Mouse (Mus musculus): ENCODE results near the gene 1110032A03Rik.

The 1110032A03Rik gene

DNA sequence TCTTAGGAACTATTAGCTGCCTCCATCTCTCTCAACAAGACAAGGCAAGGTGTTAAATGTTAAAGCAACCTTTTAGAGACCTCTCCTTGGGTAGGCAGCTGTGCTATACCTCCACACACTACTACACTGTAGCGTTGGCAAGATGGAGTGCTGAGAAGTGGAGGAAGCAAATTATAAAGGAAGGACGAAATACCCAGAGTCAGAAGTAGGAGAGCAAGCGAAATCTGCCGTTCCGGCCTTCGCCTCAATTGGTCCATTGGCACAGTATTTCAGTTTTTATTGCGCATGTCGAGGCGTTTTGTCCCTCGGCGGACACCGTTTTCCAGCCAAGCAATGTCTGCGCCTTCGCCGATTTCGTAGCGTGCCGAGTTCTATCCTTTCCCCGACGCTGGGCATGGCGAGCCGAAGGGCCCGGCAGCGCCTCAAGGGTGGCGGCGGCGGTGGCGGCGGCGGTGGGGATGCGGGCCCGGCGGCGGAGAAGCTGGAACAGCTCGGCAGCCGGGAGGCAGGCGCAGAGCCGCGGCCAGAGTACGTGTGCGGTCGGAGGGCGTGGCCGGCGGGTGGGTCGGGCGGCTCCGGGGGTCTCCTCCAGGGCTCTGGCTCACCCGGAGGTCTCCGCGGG, at the start of gene 1110032A03Rik, which contains the start of gene Alg9:
Gene 1110032A03Rik (minus strand): TSS at position 530 of the 622 bp plus-strand sequence.
Gene Alg9 (plus strand): TSS at position 29 of the 622 bp plus-strand sequence.
- peak; percentile 90 for DNase-seq

DNA sequence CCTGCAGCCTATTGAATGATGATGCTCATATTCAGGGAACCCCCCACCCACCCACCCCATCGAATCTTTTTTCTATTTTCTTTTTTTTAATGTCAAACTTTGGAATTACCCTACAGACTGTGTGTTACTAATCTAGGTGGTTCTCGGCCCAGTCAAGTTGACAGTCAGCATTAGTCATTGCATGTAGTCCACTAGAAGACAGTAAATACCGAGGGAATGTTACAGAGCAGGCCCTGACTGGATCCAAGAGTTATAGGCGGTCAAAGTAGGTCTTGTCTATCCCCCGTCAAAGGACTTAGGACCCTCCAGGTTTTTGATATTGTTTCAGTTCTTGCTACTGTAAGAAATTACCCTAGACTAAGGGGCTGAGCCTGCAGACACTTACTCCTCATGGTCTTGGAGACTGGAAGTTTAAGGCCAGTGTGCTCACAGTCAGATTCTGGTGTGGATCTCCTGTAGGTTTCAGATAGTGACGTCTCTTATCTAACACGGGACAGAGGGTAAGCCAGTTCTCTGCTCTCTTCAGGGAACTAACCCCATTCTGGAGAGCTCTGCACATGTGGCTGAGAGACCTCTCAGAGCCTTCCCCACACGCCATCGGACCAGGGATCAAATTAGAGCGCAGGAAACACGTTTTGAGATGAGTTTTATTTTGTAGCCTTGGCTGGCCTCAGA, 48.6 kb upstream of the 1110032A03Rik start:
- no peak for DNase-seq

DNA sequence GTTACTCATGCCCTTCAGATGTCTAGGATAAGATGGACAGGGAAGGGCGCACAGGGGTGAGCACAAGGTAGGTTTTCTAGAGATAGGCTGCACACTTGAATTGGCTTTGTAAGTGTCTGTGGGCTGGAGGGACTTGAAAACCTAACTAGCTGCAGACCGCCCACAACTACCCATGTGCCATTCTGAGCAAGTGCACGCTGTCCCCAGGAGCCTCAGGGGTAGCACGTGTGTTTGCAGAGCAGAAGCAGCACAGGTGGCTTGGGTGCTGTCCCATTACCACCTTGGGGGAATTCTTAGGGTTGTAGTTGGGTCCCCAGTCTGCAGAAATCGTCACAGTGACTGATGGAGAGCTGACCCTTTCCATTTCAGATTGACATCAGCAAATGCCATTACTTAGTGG, 46.9 kb upstream of the 1110032A03Rik start:
- DNase-seq: no peak

DNA sequence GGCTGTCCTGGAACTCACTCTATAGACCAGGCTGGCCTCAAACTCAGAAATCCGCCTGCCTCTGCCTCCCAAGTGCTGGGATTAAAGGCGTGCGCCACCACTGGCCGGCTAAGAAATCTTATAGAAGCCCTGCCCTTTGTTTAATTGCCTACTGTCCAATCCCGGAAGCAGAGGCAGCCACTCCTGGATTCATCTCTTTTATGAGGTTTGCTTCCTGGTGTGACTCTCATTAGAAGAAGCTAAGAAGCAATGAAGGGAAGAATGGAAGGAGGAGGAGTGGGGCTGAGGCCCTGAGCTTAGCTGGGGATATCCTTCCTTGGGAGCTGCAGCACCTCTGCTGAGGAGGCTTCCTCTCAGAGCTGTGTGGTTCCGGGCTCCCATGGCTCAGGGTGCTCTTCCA, 46.3 kb upstream of the 1110032A03Rik start:
- DNase-seq: no peak

DNA sequence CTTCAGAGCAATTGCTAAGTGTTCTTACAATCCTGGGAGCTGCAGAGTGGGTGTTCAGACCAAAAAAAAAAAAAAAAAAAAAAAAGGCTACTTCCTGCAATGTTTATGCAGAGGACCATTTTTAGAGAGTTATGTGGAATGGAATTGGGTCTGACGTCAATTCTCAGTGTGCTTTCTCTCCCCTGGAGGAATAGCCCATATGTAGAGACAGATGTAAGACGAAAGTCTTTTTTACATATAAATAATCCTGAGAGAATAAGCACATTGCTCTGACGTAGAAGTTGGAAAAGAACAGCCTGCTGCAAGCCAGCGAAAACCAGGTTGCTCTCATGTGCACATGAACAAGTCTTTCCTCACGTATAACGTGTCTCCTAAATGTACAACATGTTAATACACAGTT, 44.4 kb upstream of the 1110032A03Rik start:
- DNase-seq: no peak

DNA sequence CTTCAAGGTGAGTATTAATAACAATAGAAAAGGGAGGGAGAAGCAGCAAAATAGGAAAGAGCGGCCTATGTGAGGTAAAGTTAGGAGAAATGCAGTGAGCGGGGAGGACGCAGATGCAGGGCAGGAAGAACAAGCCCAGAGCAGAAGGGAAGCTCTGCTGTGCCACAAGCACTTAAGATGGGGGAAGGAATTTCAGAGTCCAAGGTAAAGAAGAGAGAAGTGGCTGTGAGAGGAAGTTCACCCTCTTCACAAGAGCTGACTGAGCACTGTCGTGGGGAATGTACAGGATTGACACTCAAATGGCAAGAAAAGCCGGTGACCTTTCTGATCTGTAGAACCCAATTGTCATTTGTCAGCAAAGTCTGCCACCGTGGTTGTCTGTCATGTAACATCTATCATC, 42.7 kb upstream of the 1110032A03Rik start:
- no peak for DNase-seq

DNA sequence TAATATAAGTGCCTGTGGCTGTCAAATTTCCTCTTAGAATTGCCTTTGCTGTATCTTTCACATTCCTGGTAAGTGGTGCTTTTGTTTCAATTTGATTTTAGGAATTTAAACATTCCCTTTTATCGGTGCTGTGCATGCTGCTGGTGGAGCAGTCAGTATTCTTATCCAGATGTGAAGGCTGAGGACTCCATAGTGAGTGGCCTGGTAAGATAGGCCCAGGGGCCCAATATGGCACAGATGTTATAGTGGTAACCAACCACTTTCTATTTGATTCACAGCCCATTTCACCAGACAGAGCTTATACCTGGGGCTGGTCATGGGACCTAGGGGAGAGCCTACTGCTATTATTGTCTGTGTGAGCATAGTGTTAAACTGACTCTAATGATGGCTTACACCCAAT, 41.2 kb upstream of the 1110032A03Rik start:
- no peak for DNase-seq

DNA sequence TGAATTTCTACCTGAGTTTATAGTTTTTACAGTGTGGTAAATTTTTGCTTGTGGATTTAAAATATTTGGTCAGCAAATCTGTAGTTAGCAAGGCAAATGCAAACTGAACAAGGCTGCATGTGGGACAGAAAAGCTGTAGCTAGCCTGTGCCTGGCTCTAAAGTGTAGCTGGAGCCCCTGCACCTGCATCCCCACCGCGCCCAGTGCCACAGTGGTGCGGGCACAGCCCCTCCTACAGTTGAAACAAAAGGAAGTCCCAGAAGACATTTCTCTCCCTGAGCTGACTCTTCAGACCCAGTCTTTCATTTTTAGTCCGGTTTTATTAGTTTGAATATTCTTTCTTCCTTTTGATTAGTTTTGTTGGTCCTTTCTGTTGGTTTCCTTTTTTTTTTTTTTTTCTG, 40.3 kb upstream of the 1110032A03Rik start:
- DNase-seq: no peak

- DNase-seq: no peak
Measured at GRCm38 (mm10) chr9:50813796-50814195, 38.5 kb upstream of the 1110032A03Rik start.

GRCm38 (mm10) chr9:50811746-50812145, 36.4 kb upstream of the 1110032A03Rik start:
- DNase-seq: no peak

DNA sequence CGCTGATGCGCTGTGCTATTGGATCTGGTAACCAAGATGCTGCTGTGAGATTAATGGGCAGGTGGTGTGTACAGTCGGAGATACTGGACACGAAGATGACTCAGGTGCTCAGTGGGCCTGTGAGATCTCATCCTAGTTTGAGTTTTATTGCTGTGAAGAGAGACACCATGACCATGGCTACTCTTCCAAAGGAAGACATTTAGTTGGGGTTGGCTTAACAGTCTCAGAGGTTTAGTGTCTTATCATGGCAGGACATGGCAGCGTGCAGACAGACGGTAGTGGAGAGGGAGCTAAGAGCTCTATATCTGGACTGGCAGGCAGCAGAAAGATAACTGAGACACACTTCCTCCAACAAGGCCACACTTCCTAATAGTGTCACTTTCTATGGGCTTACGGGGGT, 35.9 kb upstream of the 1110032A03Rik start:
- DNase-seq: no peak

DNA sequence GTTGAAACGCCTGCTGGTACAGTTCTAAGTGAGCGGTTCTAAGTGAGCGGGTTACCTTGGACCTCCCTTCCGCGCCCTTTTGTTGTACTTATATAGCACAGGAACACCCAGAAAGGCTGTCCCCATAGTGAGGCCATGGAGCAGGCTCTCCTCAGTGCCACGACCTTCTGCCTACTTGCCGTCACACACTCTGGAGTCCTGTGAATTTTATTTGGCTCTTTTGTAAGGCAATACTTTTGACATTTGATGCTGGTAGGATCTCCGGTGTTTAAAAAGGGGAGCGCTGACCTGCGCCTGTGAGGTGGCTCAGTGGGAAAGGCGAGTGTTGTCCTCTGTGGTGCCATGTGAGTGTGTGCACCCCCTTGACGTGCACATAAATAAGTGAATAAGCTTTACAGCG, 33.8 kb upstream of the 1110032A03Rik start:
- DNase-seq: no peak

DNA sequence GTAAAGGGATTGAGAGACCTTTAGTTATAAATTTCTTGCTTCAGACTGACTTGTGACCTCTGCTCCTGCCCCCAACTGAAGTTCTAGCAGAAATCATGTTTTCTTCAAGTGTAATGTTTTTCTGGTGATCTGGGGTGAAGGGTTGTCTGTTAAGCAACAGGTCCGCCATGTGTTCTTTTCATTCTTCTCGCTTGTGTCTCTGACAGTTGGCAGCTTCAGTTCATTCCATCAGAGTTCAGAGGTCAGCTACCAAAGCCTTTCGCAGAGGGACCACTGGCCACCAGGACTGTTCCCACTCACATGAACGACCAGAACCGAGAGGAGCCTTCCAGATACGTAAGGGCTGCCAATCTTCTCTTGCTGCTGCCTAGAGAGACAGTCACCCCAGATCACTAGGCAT, 33.2 kb upstream of the 1110032A03Rik start:
- DNase-seq: peak; percentile 17

GRCm38 (mm10) chr9:50803055-50803671, 27.8 kb upstream of the 1110032A03Rik start:
- no peak for DNase-seq

GRCm38 (mm10) chr9:50800985-50801384, 25.7 kb upstream of the 1110032A03Rik start:
- DNase-seq: peak; percentile 75

GRCm38 (mm10) chr9:50798368-50798767, 23.0 kb upstream of the 1110032A03Rik start:
- DNase-seq: peak; percentile 54

- no peak for DNase-seq
Measured at GRCm38 (mm10) chr9:50797641-50798040, 22.3 kb upstream of the 1110032A03Rik start.

DNA sequence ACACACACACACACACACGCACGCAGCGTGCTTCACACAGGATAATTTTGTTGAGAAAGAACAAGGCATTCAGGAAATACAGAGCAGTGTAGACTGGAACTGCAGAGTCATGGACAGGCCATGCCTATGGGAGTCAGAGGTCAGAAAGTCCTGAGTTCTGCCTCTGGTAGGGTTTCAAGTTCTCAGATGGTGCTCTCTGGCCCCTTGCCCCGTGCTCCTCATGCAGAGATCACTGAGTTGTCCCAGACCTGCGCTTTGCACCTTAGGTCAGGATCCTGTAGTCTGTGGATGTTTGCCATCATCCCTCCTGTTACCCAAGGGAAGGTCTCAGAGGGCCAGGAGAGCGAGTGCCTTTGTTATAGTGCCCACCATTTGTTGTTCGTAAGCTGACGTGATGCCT, 21.5 kb upstream of the 1110032A03Rik start:
- DNase-seq: no peak

DNA sequence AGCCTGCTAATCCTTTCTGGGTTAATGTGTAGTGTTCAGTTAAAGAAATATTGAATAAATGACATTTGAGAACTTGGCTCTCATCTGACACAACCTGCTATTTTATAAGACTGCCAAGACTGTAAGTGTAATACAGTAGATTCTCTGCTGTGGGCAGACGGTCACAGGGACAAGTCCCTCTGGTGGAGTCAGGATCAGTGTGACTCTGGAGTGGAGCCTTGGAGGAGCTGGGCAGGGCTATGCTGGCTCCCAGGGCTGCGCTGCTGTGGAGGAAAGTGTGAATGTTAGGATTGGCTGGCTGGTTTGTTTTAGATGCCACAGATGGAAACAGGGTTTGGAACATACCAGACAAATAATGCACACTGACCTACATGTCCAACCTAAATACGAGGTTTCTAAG, 19.9 kb upstream of the 1110032A03Rik start:
- no peak for DNase-seq

- peak; percentile 43 for DNase-seq
Measured at GRCm38 (mm10) chr9:50782155-50782554, 6.8 kb upstream of the 1110032A03Rik start.

DNA sequence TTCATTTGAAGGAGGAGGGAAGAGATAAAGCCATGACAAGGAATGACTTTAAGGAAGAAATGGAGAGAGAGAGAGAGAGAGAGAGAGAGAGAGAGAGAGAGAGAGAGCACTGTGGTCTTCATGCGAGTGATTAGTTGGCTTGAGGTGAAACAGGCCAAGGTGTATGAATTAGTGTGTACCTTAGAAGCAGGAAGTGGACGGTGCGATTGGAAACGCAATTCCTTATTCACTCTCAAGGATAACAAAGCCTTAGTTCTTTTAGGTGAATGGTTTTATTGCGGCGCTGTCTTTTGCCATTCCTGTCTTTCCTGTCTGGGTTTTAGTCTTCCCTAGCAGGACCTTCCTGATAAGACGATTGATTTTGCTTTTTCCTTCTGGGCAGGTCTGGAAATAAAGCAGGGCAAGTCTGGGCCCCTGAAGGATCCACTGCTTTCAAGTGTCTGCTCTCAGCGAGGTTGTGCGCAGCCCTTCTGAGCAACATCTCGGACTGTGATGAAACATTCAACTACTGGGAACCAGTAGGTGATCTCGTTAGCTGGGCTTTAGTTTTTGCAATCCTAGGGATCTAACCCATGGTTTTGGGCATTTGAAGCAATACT, 941 bp upstream of the 1110032A03Rik start:
- no peak for DNase-seq

- no peak for DNase-seq
Measured at GRCm38 (mm10) chr9:50775662-50776126, 374 bp upstream of the 1110032A03Rik start.

GRCm38 (mm10) chr9:50774026-50774462, 1.3 kb downstream of the 1110032A03Rik start:
- no peak for DNase-seq

DNA sequence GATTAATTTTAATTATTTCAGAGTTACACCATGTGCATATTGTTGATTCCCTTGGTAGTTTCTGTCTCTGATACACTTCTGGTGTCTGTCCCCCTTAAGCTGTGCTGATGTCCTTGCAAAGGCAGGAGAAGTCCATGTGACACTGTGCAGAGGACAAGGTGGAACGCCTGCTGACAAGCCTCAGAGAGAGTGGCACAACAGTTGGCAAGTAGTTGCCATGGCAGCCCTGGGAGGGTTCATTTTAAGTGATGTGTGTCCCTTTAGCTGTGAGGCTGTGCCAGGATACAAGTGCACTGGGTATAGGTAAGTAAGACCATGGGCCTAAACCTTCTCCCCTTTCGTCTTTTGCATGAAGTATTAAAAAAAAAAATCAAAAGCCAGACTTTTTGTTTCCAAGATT, 5.3 kb downstream of the 1110032A03Rik start:
- no peak for DNase-seq
